Mouse (Mus musculus) lung, postnatal 0 days (tissue): ENCODE measurements around the gene Syt17. TPM values are rescaled to one million over a fixed set of nuclear protein-coding genes. Genes with fewer than 3 reads are reported as not detected.

Source experiments
- ATAC-seq: fragments of 200-750 bp; cut with Nextera tagmentation; 2 replicates; pipeline ENCODE4 v1.8.0; 2017; ENCODE audit warnings: moderate library complexity
- DNase-seq: peaks from one replicate; pipeline ENCODE4 v3.0.0-alpha.2; 2016; ENCODE audit warnings: low spot score
- H3K27ac ChIP-seq: fragments of 300-500 bp; sonication (generic); 2 replicates; pipeline ENCODE4 v1.5.1; 2014; ENCODE audit warnings: antibody characterized with exemption, mild to moderate bottlenecking, low read length, mixed read lengths
- H3K27me3 ChIP-seq: fragments of 300-500 bp; sonication (generic); replicated peaks from 2 replicates; pipeline ENCODE4 v1.6.1; 2014; ENCODE audit warnings: low read length, mixed read lengths; ENCODE audit not compliant: insufficient read depth
- H3K36me3 ChIP-seq: fragments of 300-500 bp; sonication (generic); 2 replicates; pipeline ENCODE4 v1.6.1; 2014; ENCODE audit warnings: low read length, mixed read lengths; ENCODE audit not compliant: insufficient read depth
- H3K4me1 ChIP-seq: fragments of 300-500 bp; sonication (generic); 2 replicates; pipeline ENCODE4 v1.6.1; 2014; ENCODE audit warnings: antibody characterized with exemption, low read depth, low read length, mixed read lengths; ENCODE audit not compliant: insufficient read depth
- H3K4me2 ChIP-seq: fragments of 300-500 bp; sonication (generic); replicated peaks from 2 replicates; pipeline ENCODE4 v1.6.1; 2014; ENCODE audit warnings: low read depth, mild to moderate bottlenecking, low read length, moderate library complexity, mixed read lengths
- H3K4me3 ChIP-seq: fragments of 300-500 bp; sonication (generic); 2 replicates; pipeline ENCODE4 v1.5.1; 2014; ENCODE audit warnings: low read depth, low read length
- H3K9ac ChIP-seq: fragments of 300-500 bp; sonication (generic); replicated peaks from 2 replicates; pipeline ENCODE4 v1.6.1; 2014; ENCODE audit warnings: low read depth, mild to moderate bottlenecking
- H3K9me3 ChIP-seq: fragments of 300-500 bp; sonication (generic); 2 replicates; pipeline ENCODE4 v1.6.1; 2016; ENCODE audit warnings: low read length, mixed read lengths
- CTCF ChIP-seq: IDR thresholded peaks from 2 replicates; pipeline ENCODE4 v1.5.1; 2016; ENCODE audit warnings: antibody characterized with exemption, mild to moderate bottlenecking
- EP300 ChIP-seq: IDR thresholded peaks from 2 replicates; pipeline ENCODE4 v1.6.1; 2016; ENCODE audit warnings: antibody characterized with exemption, mild to moderate bottlenecking, control low read depth
- WGBS: fragments of 180-500 bp; shearing (Covaris S2); extraction: QIAGEN DNeasy Blood & Tissue Kit; methylation state at CpG from one replicate; pipeline ENCODE4 v1.1.7; 2014; 5-methylcytosine and 5-hydroxymethylcytosine counted together
- polyA plus RNA-seq: library from polyadenylated mRNA; unstranded; fragments of >200 nt; fragmentation: Nextera tagmentation; extraction: Ambion mirVana; gene quantifications from 2 replicates; pipeline ENCODE4 v1.2.1, GENCODE M21; 2015

Syt17 gene
- polyA plus RNA-seq, 1 experiment from 2014 or later = 4.3 TPM

GRCm38 (mm10) chr7:118345396-118345795 lies 102.6 kb downstream of the Syt17 start:
- ATAC-seq = no peak
- Histone ChIP-seq H3K9me3 (no peaks in the 10 kb centered on the region), H3K36me3 (no peaks in the 10 kb centered on the region), H3K4me2 (no peak overlapping the region), H3K27ac (no peak overlapping the region), H3K27me3 (no peaks in the 10 kb centered on the region), H3K9ac (no peak overlapping the region), H3K4me3 (no peak overlapping the region), H3K4me1 (no peaks in the 10 kb centered on the region)
- WGBS = 62% methylated on average over 3 of the region's 3 CpGs
- DNase-seq = no peak
- TF ChIP-seq CTCF = no peak
- no peak for TF ChIP-seq EP300

- 70% methylated on average over 9 of the region's 9 CpGs for WGBS
- DNase-seq (no peak), ATAC-seq (no peak)
- H3K4me2 ChIP-seq = no peak overlapping the region
- H3K4me3 ChIP-seq = no peak overlapping the region
- H3K27me3 ChIP-seq = no peaks in the 10 kb centered on the region
- no peaks in the 10 kb centered on the region for H3K4me1 ChIP-seq
- no peak overlapping the region for H3K27ac ChIP-seq
- TF ChIP-seq EP300 = no peak
- TF ChIP-seq CTCF = no peak
- H3K36me3 ChIP-seq = no peaks in the 10 kb centered on the region
- H3K9me3 ChIP-seq = no peaks in the 10 kb centered on the region
- no peak overlapping the region for H3K9ac ChIP-seq
Observed at GRCm38 (mm10) chr7:118344701-118345100, 103.3 kb downstream of the Syt17 start.

Other genes starting within 250 kb of the Syt17 start
- 11.2 and 12.2 TPM in 2 replicates for gene Smg1, start 204.6 kb downstream of the Syt17 start, polyA plus RNA-seq
- 14.5 and 16.2 TPM in 2 replicates for gene Itpripl2, start 43.8 kb upstream of the Syt17 start, polyA plus RNA-seq
- gene Coq7, start 85.1 kb upstream of the Syt17 start, polyA plus RNA-seq = 68.5 and 88.6 TPM in 2 replicates
- 2.0 and 2.4 TPM in 2 replicates for gene Tmc7, start 136.5 kb upstream of the Syt17 start, polyA plus RNA-seq
- 0.19 and 0.20 TPM in 2 replicates for gene Tmc5, start 149.1 kb upstream of the Syt17 start, polyA plus RNA-seq